Mouse (Mus musculus): Measurements from ENCODE around the gene Dytn. TPM values are rescaled to one million over a fixed set of nuclear protein-coding genes. Genes with fewer than 3 reads are reported as not detected.

The Dytn gene
- 0.07 TPM in 1 of 2 replicates, not detected in the other for polyA plus RNA-seq (2015; fragmentation: Nextera tagmentation; extraction: Ambion mirVana)

DNA sequence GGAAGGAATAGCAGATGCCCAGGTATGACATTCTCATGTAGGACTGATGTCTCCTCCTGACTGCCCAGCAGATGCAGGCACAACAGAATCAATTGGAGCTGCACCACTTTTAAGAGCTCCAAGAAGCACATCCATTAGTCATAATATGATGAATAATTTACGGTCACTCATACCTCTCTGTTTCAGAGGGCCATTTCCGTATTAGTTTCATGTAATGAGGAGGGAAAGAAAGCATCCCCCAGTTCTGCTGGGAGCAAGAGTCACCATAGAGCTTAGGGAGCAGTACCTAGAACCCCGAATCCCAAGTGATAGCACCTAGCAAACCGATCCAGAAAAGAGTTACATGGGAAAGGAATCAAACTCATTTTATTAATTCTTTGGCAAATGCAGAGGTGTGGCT is at the start of gene Dytn:
TSS of gene Dytn (minus strand) at position 101 of the 400 bp plus-strand sequence.
- no peak for ATAC-seq (ENCODE audit: insufficient number of reproducible peaks, low FRiP score, low TSS enrichment, low read depth)
- H3K4me3 ChIP-seq (replicated peaks): no peak within 1 kb of the TSS
- H3K4me2 ChIP-seq (replicated peaks): no peak within 1 kb of the TSS
- no peaks in the 10 kb centered on the region for H3K4me1 ChIP-seq
- no peak within 1 kb of the TSS for H3K9ac ChIP-seq
- no peak within 1 kb of the TSS for H3K27ac ChIP-seq (replicated peaks)
- H3K27me3 ChIP-seq: no peaks in the 10 kb centered on the region
- no peaks in the 10 kb centered on the region for H3K9me3 ChIP-seq (replicated peaks)
- no peaks in the 10 kb centered on the region for H3K36me3 ChIP-seq
- WGBS: 84% methylated on average over 4 of the region's 4 CpGs

DNA sequence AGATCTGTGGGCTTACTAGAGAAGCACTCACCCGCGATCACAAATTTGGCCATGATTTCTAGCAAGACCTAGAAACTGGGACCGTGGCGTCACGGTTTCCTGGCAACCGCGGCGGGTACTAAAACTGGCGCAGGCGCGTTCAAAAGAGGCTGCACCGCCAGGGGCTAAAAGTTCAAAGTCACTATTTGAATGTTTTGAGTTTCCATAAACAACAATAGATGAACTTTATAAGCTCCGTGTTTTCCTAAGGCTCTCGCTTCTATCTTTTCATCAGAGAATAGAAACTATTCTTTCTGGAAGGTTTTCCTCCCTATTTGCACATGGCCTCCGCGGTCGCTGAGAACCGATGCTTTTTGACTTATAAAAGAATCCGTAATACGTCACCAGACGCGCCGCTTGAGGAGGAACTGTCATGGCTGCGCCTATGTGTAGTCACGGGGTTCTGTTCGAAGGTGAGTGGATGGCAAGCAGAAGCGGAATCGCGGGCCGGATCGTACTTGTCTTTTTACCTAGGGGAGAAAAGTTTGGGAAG is 43.6 kb upstream of the Dytn start, which contains the start of the genes Mdh1b and Fastkd2:
TSS of gene Mdh1b (minus strand) at position 79 of the 532 bp plus-strand sequence.
TSS of gene Fastkd2 (plus strand) at position 375 of the 532 bp plus-strand sequence.
- Histone ChIP-seq H3K9ac (peak within 1 kb of the TSS; percentile 50), H3K27ac (replicated peaks) (no peak within 1 kb of the TSS), H3K27me3 (no peaks in the 10 kb centered on the region), H3K36me3 (no peaks in the 10 kb centered on the region), H3K4me2 (replicated peaks) (peak within 1 kb of the TSS; percentile 58), H3K9me3 (replicated peaks) (no peaks in the 10 kb centered on the region), H3K4me3 (replicated peaks) (peak within 1 kb of the TSS; percentile 60), H3K4me1 (peaks cover 20% of the 10 kb centered on the region)
- peak; percentile 88 for ATAC-seq (ENCODE audit: insufficient number of reproducible peaks, low FRiP score, low TSS enrichment, low read depth)
- WGBS: under 1% methylated on average over 31 of the region's 31 CpGs

DNA sequence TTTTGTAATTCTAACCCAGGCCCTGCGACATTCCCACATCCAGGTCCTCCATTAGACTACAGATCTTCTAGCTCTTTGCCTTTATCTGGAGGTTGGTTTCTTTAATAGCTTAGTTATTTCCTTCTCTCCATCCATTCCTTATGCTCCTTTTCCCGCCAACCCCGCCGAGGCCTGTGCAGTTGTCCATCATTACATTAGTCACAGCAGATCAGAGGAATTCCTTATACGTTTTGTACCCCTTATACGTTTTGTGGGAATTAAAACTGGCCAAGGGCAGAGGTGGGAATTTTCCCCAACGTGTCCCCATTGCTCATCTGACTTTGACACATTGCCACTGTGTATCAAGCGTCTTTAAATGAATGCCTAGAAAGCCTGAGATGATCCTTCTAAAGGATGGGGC is 43.1 kb upstream of the Dytn start:
- no peak for ATAC-seq (ENCODE audit: insufficient number of reproducible peaks, low FRiP score, low TSS enrichment, low read depth)
- H3K9ac ChIP-seq: 0 out of 2 replicates have a peak overlapping the region, but pooled peaks have one; percentile 4

DNA sequence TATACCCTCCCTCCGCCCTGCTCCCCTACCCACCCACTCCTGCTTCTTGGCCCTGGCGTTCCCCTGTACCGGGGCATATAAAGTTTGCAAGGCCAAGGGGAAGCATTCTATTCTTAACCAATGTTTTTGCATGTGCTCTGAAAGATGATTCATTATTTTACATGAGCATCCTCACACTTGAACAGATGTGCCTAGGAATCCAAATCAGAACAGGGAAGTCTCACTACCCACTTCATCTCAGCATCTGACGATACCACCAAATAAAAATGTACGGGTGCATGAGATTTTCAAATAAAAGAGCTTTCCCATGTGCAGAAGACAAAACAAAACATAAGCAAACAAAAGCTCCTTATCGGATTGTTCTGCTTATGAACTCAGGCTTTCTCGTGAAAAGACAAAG is 33.4 kb upstream of the Dytn start:
- no peaks in the 10 kb centered on the region for H3K27me3 ChIP-seq

More for the DNA sequence above, 43.1 kb upstream of the Dytn start:
- 47% methylated on average over 8 of the region's 8 CpGs for WGBS
- H3K4me1 ChIP-seq: peaks cover 20% of the 10 kb centered on the region
- H3K4me3 ChIP-seq (replicated peaks): peak overlapping the region; percentile 60
- no peaks in the 10 kb centered on the region for H3K9me3 ChIP-seq (replicated peaks)
- no peaks in the 10 kb centered on the region for H3K36me3 ChIP-seq
- H3K27me3 ChIP-seq: no peaks in the 10 kb centered on the region
- peak overlapping the region; percentile 58 for H3K4me2 ChIP-seq (replicated peaks)
- H3K27ac ChIP-seq (replicated peaks): no peak overlapping the region

DNA sequence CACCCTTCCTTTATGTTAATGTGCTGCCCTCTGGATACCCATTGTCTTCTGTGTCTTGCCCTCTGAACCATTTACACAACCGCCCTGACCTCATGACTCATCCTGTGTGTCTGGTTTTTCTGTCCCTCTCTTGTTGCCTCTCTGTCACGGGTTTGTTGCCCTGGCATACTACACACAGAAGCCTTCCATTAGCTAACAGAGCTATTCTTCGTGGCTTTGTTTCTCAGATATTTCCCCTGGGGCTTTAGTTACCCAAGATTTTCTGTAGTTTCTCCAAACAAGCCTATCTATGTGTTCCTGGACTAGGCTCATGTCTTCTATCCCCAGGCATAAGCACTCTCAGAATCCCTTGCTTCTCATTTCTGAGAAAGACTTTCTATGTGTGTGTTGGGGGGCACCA is 22.1 kb upstream of the Dytn start:
- H3K9me3 ChIP-seq (replicated peaks): no peaks in the 10 kb centered on the region
- WGBS: 56% methylated on average over 3 of the region's 3 CpGs
- H3K36me3 ChIP-seq: no peaks in the 10 kb centered on the region
- no peak overlapping the region for H3K9ac ChIP-seq
- H3K4me1 ChIP-seq: no peaks in the 10 kb centered on the region
- no peak overlapping the region for H3K4me2 ChIP-seq (replicated peaks)
- no peak overlapping the region for H3K4me3 ChIP-seq (replicated peaks)
- H3K27me3 ChIP-seq: no peaks in the 10 kb centered on the region
- ATAC-seq (ENCODE audit: insufficient number of reproducible peaks, low FRiP score, low TSS enrichment, low read depth): no peak
- H3K27ac ChIP-seq (replicated peaks): no peak overlapping the region

More for the DNA sequence above, 33.4 kb upstream of the Dytn start:
- no peak overlapping the region for H3K4me3 ChIP-seq (replicated peaks)
- no peak overlapping the region for H3K27ac ChIP-seq (replicated peaks)
- no peak overlapping the region for H3K9ac ChIP-seq
- H3K9me3 ChIP-seq (replicated peaks): no peaks in the 10 kb centered on the region
- H3K4me2 ChIP-seq (replicated peaks): no peak overlapping the region
- H3K4me1 ChIP-seq: no peaks in the 10 kb centered on the region
- no peaks in the 10 kb centered on the region for H3K36me3 ChIP-seq
- WGBS: 84% methylated on average over 7 of the region's 7 CpGs
- no peak for ATAC-seq (ENCODE audit: insufficient number of reproducible peaks, low FRiP score, low TSS enrichment, low read depth)

DNA sequence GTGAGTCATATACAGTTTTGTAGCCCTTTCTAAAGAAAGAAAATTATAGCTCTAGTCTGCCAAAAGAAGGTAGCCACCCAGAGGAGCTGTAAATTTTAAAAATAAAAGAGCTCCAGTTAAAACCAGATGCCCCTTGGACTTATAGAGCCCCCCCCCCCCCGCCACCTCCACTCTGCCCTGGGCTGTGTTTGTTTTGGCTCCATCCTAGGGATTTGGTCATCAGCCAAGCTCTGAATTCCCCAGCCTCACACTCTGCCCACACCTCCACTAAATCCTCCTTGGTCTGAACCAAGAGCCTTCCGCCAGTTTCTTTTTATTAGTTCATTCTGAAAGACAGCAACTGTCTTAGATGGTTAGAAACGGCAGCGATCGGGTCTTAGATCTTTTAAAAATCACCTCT is 19.0 kb upstream of the Dytn start:
- no peak overlapping the region for H3K27ac ChIP-seq (replicated peaks)
- ATAC-seq (ENCODE audit: insufficient number of reproducible peaks, low FRiP score, low TSS enrichment, low read depth): no peak
- WGBS: 61% methylated on average over 5 of the region's 5 CpGs
- no peaks in the 10 kb centered on the region for H3K4me1 ChIP-seq
- H3K9ac ChIP-seq: no peak overlapping the region
- H3K4me2 ChIP-seq (replicated peaks): no peak overlapping the region
- no peak overlapping the region for H3K4me3 ChIP-seq (replicated peaks)
- H3K36me3 ChIP-seq: no peaks in the 10 kb centered on the region
- H3K9me3 ChIP-seq (replicated peaks): no peaks in the 10 kb centered on the region
- no peaks in the 10 kb centered on the region for H3K27me3 ChIP-seq

DNA sequence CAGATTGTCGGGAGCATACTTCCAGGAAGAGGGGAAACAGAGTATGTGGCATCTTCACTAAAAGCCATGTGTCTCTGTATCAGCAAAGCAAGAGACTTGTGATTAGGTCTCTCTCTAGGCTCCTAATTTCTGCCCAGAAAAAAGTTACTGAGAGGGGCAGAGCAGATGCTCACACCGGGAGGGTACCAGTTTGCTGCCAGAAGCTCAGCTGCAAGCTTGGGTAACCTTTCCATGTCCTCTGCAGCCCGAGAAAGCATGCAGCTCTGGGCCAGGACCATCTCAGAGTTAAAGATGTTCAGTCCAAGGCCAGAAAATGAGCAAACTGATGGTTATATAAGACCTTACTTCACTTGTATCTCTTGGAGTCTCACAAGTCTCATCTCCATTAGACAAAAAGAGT is 10.1 kb upstream of the Dytn start:
- Histone ChIP-seq H3K27me3 (no peaks in the 10 kb centered on the region), H3K9me3 (replicated peaks) (no peaks in the 10 kb centered on the region), H3K9ac (no peak overlapping the region), H3K36me3 (no peaks in the 10 kb centered on the region), H3K4me3 (replicated peaks) (no peak overlapping the region), H3K4me1 (no peaks in the 10 kb centered on the region), H3K27ac (replicated peaks) (no peak overlapping the region), H3K4me2 (replicated peaks) (no peak overlapping the region)
- WGBS: 73% methylated on average over 3 of the region's 3 CpGs
- no peak for ATAC-seq (ENCODE audit: insufficient number of reproducible peaks, low FRiP score, low TSS enrichment, low read depth)

DNA sequence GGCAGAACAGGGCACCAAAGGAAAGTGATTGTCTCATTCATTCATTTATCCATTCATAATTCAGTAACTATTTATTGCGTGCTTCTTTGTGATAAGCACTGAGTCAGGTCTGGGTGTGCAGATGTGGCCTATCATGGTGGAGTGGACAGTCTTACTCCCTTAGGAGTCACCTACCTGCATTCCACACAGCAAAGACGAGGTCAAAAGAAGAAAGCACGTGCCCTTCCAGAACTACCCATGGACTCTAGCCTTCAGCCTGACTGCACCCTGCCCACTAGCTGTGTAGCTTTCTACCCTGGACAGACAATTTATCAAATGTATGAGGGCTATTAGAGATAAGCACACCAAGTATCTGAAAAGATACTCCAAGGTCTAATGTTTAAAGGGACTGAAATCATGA is 10.8 kb downstream of the Dytn start:
- Histone ChIP-seq H3K4me3 (replicated peaks) (no peak overlapping the region), H3K4me2 (replicated peaks) (no peak overlapping the region), H3K9me3 (replicated peaks) (no peaks in the 10 kb centered on the region), H3K9ac (no peak overlapping the region), H3K27ac (replicated peaks) (no peak overlapping the region), H3K36me3 (no peaks in the 10 kb centered on the region), H3K4me1 (no peaks in the 10 kb centered on the region), H3K27me3 (no peaks in the 10 kb centered on the region)
- no peak for ATAC-seq (ENCODE audit: insufficient number of reproducible peaks, low FRiP score, low TSS enrichment, low read depth)
- WGBS: 90% methylated on average over 3 of the region's 3 CpGs

DNA sequence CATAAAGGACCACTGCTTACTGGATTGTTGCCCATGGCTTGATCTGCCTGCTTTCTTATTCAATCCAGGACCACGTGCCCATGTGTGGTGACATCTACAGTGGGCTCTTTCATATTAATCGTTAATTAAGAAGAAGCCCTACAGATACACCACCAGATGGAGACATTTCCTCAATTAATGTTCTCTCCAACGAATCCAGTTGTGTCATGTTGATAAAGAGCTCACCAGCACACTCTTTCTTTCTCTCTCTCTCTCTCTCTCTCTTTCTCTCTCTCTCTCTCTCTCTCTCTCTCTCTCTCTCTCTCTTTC is 17.9 kb downstream of the Dytn start:
- Histone ChIP-seq H3K36me3 (no peaks in the 10 kb centered on the region), H3K4me3 (replicated peaks) (no peak overlapping the region), H3K27ac (replicated peaks) (no peak overlapping the region), H3K9me3 (replicated peaks) (no peaks in the 10 kb centered on the region), H3K4me2 (replicated peaks) (no peak overlapping the region; the same call in 1 of the 2 replicates), H3K27me3 (0 out of 2 replicates have a peak, but pooled peaks cover 4% of the 10 kb centered on the region), H3K9ac (no peak overlapping the region), H3K4me1 (peaks cover 9% of the 10 kb centered on the region)
- ATAC-seq (ENCODE audit: insufficient number of reproducible peaks, low FRiP score, low TSS enrichment, low read depth): no peak
- 1% methylated on average over 3 of the region's 3 CpGs for WGBS

DNA sequence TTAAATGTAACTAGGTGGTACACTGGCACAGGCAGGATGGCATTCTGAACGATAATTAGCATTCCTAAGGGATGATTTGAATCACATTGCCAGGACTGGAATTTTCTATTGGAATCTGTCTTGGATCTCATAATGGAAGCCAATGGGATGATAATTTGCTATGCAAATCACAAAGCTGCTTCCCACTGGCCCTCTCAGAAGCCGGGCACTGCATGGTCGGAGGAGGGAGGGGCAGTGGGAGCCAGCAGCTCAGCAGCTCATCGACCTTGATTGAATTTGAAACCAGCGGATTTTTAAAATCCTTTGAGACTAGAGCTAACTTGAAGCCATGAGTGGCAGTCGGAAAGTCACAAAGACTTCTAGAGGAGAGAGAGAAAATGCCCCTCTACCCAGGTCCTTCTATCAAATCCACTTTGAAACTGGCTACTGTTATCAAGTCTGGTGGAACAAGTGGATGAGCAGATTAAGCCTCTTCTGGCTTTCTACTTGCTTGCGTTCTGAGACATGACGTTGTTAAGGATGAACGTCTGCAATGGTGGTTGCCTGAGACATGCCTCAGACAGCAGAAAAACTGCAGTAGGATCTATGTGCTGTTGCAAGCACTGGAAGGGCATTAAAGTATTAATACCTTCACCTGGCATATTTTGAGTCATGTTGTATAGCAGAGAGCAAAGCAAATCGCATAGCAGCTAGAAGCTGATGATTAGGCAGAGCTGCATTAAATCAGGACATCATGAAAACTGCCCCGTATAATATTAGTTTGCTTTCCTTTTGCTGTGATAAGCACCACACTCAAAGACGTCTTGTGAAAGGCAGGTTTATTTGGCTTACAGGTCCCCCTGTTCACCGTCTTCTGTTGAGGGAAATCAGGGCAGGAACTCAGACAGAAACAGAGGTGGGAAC is 18.5 kb downstream of the Dytn start:
- H3K27ac ChIP-seq (replicated peaks): no peak overlapping the region
- WGBS: 15% methylated on average over 13 of the region's 13 CpGs
- ATAC-seq (ENCODE audit: insufficient number of reproducible peaks, low FRiP score, low TSS enrichment, low read depth): no peak
- no peak overlapping the region for H3K9ac ChIP-seq
- H3K36me3 ChIP-seq: no peaks in the 10 kb centered on the region
- peaks cover 9% of the 10 kb centered on the region for H3K4me1 ChIP-seq
- H3K9me3 ChIP-seq (replicated peaks): no peaks in the 10 kb centered on the region
- H3K4me2 ChIP-seq (replicated peaks): no peak overlapping the region; the same call in 1 of the 2 replicates
- no peak overlapping the region for H3K4me3 ChIP-seq (replicated peaks)
- 0 out of 2 replicates have a peak, but pooled peaks cover 4% of the 10 kb centered on the region for H3K27me3 ChIP-seq

DNA sequence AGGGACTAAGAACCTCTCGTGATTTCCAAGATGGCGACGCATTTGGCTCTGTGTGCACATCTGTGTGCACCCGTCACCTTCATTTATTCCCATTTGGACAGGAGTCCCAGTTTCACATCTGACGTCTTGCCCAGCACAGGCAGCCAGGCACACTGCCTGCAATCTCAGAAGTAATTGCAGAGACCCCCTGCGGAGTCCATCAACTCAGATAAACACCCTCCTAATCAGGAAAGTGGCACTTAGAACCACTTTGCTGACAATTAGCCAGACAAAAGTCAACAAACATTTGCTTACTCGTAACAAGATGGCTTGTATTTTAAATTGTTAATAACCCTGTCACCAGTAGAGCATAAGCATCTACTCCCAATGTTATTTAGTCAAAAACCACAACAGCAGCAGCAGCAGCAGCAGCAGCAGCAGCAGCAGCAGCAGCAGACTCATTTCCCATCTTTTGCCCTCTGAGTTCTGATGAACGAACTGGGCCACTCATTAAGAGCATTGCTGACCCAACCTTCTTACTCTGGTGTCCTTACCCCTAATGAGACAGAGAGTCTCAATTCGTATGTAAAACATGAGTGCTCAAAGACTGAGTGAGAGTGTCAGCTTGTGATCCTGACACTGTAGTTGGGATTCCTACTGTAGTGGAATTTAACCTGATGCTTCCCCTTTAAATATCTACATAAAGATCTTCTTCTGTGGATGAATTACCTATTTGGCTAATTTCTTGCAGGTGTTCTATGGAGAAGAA is 19.4 kb downstream of the Dytn start:
- no peak overlapping the region for H3K9ac ChIP-seq
- no peaks in the 10 kb centered on the region for H3K36me3 ChIP-seq
- no peak overlapping the region for H3K27ac ChIP-seq (replicated peaks)
- no peak overlapping the region for H3K4me3 ChIP-seq (replicated peaks)
- no peak for ATAC-seq (ENCODE audit: insufficient number of reproducible peaks, low FRiP score, low TSS enrichment, low read depth)
- 0 out of 2 replicates have a peak, but pooled peaks cover 4% of the 10 kb centered on the region for H3K27me3 ChIP-seq
- no peak overlapping the region for H3K4me2 ChIP-seq (replicated peaks)
- H3K4me1 ChIP-seq: peaks cover 9% of the 10 kb centered on the region
- WGBS: 38% methylated on average over 9 of the region's 9 CpGs
- H3K9me3 ChIP-seq (replicated peaks): no peaks in the 10 kb centered on the region
